Mouse (Mus musculus): ENCODE data around the gene Gm6803.
A peak's percentile ranks its signal among the peaks of the same experiment; 100 is the strongest.
"Not testable (repeated sequence)": the region's sequence is repeated elsewhere in the genome, so short reads cannot be mapped to it uniquely, and the experiment has no call there.

Gene Gm6803

DNA sequence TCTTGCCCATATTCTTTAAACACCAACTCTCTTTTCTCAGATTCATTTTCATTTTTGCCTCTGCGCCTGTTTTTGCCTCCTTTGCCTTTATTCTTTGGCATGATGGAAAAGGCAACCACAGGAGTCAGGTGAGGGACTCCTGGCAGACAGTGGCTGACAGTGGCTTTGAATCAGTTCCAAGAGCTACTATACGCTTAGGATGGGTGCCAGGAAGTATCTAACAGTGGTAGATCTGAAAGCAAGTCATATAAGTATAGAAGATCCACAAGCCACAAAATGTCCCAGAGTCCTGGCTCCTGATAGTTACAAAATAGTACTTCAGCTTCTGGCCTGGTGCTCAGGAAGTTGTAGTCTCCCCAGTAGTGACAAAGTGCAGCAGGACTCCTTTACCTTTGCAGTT, at the start of gene Gm6803:
Gene Gm6803 (minus strand): TSS at position 101 of the 400 bp plus-strand sequence.
- DNase-seq (ENCODE audit: inconsistent ontology term): not testable (repeated sequence)

DNA sequence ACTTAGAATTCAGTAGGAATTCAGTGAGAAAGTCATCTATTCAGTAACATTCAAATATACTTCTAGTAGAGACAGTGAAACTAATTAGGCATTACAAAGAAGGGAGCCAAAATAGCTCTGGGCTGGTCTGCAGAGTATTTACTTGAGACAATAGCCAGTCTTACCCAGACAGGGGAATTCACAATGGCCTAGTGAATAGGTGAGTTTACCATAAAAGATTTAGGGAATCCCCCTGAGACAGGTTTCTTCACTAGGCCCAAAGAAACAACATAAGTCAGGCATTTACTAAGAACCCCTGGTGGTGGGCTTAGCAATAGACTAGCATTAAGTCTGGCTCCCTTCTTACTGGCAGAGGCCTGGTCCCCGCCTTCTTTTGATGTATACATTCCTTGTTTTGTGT, 26.7 kb upstream of the Gm6803 start:
- not testable (repeated sequence) for DNase-seq (ENCODE audit: inconsistent ontology term)

DNA sequence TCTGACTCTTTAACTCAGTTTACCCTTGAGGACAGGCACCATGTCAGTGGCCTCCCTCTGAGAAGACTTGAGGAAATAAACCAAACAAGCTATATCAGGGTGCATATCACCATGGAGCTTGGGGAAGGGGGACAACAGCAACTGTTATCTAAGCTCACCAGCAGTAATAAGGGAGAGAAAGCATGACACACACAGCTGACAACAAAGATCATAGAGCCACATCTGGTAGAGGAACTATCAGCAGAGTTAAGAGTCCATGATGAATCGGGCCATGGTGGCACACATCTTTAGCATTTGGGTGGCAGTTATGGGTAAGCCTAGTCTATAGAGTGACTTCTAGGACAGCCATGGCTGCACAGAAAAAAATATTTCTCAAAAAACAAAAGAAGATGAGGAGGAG, 21.1 kb upstream of the Gm6803 start:
- DNase-seq (ENCODE audit: inconsistent ontology term): not testable (repeated sequence)

DNA sequence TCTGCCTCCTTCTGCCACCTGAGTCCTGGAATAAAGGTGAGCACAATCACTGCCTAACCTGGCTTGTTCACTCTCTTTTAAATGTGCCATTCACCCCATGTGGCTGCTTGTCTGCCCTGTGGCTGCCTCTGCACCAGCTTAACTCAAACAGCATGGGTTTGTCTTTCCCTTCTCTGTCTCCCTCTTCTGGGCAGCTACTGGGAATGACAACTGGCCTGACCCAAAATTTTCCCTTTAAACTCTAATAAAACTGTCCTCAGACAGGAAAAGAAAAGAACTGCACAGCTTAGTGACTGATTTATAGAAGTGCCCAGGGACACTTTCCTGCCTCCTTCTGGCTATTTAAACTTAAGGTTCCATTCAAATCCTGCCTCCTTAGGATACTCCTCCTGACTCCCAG, 20.5 kb upstream of the Gm6803 start:
- DNase-seq (ENCODE audit: inconsistent ontology term): not testable (repeated sequence)

DNA sequence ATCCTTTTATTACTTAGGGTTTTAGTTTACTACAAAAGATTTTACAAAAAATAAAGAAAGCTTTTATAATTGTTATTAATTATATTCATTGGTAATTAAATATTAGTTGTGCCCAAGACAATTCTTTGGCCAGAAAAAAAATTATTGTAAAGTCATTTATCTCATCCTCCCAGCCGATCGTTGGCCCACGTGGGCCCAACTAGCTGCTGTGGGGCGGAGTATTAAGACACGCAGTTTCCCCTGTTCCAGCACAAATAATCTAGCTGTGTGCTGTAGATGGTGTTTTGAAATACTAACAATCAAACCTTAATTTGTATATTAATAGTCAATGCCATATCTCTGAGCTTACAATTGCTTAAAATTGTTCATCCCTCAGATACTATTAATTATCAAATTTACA, 13.7 kb upstream of the Gm6803 start:
- not testable (repeated sequence) for DNase-seq (ENCODE audit: inconsistent ontology term)

DNA sequence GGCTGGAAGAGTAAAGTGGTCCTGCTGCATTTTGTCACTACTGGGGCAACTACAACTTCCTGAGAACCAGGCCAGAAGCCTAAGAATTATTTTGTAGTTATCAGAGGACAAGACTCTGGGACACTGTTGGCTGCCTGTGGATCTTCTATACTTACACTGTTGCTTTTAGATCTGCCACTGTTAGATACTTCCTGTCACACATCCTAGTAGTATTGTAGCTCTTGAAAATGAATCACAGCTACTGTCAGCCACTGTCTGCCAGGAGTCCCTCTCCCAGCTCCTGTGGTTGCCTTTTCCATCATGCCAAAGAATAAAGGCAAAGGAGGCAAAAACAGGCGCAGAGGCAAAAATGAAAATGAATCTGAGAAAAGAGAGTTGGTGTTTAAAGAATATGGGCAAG, 8.1 kb upstream of the Gm6803 start, which contains the start of gene Gm2056:
Gene Gm2056 (plus strand): TSS at position 301 of the 400 bp plus-strand sequence.
- not testable (repeated sequence) for DNase-seq (ENCODE audit: inconsistent ontology term)

DNA sequence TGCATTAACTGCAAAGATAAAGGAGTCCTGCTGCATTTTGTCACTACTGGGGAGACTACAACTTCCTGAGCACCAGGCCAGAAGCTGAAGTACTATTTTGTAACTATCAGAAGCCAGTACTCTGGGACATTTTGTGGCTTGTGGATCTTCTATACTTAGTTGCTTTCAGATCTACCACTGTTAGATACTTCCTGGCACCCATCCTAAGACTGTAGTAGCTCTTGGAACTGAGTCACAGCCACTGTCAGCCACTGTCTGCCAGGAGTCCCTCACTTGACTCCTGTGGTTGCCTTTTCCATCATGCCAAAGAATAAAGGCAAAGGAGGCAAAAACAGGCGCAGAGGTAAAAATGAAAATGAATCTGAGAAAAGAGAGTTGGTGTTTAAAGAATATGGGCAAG, 7.0 kb downstream of the Gm6803 start, which contains the start of gene Gm2075:
Gene Gm2075 (plus strand): TSS at position 301 of the 400 bp plus-strand sequence.
- not testable (repeated sequence) for DNase-seq (ENCODE audit: inconsistent ontology term)

DNA sequence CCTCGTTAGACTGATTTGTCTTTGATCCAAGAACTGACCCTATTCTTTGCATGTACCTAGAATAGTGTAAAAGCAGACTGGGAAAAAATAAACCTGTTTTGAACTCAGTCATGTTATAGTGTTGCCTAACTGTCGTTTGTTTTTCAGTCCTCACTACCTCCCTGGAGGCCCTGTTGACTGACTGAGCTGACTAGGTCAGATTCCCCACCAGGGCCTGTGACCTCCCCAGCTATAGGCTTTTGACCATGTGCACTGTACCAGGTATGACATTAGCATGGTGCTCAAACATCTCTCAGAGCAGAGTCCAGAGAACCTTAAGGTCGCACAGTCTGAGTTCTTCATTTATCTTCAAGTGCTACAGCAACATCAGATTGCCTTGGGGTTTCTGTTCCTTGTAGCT, 14.5 kb downstream of the Gm6803 start:
- DNase-seq (ENCODE audit: inconsistent ontology term): not testable (repeated sequence)

DNA sequence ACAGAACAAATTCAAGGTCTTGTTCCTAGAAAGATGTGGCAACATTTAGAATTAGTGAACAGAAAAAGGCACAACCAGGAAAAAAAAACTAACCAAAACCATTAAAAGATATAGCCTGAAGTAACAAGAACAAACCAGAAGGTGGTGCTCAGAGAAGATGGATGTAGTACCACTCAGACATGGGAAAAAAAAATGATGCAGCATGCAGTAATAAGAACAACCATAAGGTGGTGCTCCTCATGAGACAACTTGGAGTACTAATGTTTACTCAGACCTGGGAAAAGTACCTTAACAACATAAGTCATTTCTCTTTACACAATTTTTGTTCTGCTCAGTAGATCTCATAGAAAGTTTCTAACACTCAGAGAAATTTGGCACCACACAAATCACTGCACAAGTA, 34.6 kb downstream of the Gm6803 start:
- peak; percentile 0 for DNase-seq (ENCODE audit: inconsistent ontology term)

All from Muller cell, postnatal 12 days (primary cell).